Mouse (Mus musculus): Measurements from ENCODE around the gene Pdcd7.

- TF ChIP-seq CTCF (IDR thresholded peaks at IDR 0.05; ENCODE audit: low read depth) (no peak), EP300 (IDR thresholded peaks at IDR 0.05; ENCODE audit: low read depth) (no peak)
These were observed 14.9 kb downstream of the Pdcd7 start, which contains the start of gene Ubap1l for GRCm38 (mm10) chr9:65360641-65361448.

All from liver, postnatal 0 days (tissue).